ENCODE assay signal across 13 mouse cellular contexts in the genomic region with DNA sequence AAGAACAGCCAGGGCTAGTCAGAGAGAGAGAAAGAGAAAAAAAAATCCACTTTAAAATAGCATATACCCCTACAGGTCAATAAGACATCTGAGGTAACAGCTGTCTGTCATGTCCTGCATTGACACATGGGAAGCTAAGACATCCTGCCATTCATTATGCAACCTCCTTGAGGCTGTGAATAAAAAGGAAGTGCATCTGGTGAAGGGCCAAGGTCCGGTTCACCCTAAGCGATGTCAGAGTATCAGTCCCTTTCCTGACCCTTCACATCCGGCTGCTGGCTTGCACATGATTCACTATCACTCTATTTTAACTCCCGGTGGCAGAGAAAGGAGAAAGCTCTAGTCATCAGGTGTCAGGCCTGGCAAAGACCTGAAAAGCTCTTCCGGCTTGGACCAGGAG.
DNase-seq lines count a peak whose midpoint lies in the region; TF ChIP-seq lines count a peak whose summit lies in the region.
"Had no signal": no experiment of that assay in that cellular context is flagged by ENCODE, and none has a peak within 500 bp of the region (broad histone marks: within the 10 kb centered on the region; RNA-seq: fewer than 3 reads in every experiment).

No protein-coding gene starts in this region.

- H3K27me3 ChIP-seq in heart, embryonic 10.5 days (ENCODE audit: insufficient read depth, poor library complexity, severe bottlenecking): 0 out of 2 replicates have a peak, but pooled peaks cover 12% of the 10 kb centered on the region
- no peaks in the 10 kb centered on the region for H3K27me3 ChIP-seq in splenic B cell, adult 2 months (ENCODE audit: control insufficient read depth, insufficient read depth, low read length, poor library complexity, severe bottlenecking)
- H3K27me3 ChIP-seq: CH12.LX had no signal

- H3K4me3 ChIP-seq in heart, embryonic 10.5 days: no peak overlapping the region
- no peak overlapping the region for H3K4me3 ChIP-seq in lung, adult 2 months (replicated peaks; ENCODE audit: extremely low read depth, low read depth, low read length)
- H3K4me3 ChIP-seq: erythroblast, embryonic 14.5 days; left cerebral cortex, adult 2 months had no signal

- DNase-seq in heart, adult 9 months (ENCODE audit: low spot score in 2 of 2): peak; percentile 38 to 40
- DNase-seq in heart, embryonic 10.5 days (ENCODE audit: low spot score): no peak
- DNase-seq in lung, postnatal 36 days: peak; percentile 38
- DNase-seq in lung, adult 2 months: no peak
- peak; percentile 64 to 77 for DNase-seq in kidney, postnatal 25 days
- peak; percentile 10 for DNase-seq in splenic B cell, adult 2 months (ENCODE audit: low read depth, low spot score)
- no peak for DNase-seq in urinary bladder, postnatal 10 days (ENCODE audit: low spot score)
- DNase-seq: cerebellum, adult 18-20 months had no signal

- H3K9me3 ChIP-seq in heart, embryonic 10.5 days: no peaks in the 10 kb centered on the region
- H3K9me3 ChIP-seq: hindbrain, embryonic 10.5 days had no signal

- no peak overlapping the region for H3K27ac ChIP-seq in heart, embryonic 10.5 days
- H3K27ac ChIP-seq: hindbrain, embryonic 10.5 days; kidney, postnatal 0 days; left cerebral cortex, adult 2 months had no signal

- TF ChIP-seq POLR2A in lung, adult 2 months (IDR thresholded peaks at IDR 0.05; ENCODE audit: borderline replicate concordance, extremely low read depth, low read depth, low read length): no peak

- WGBS in heart, embryonic 10.5 days: 42% methylated on average over 5 of the region's 5 CpGs
- WGBS in lung, adult 2 months: 20% methylated on average over 5 of the region's 5 CpGs

- H3K36me3 ChIP-seq in heart, embryonic 10.5 days: no peaks in the 10 kb centered on the region
- H3K36me3 ChIP-seq in splenic B cell, adult 2 months (ENCODE audit: control insufficient read depth, insufficient read depth, low read length, poor library complexity, severe bottlenecking): no peaks in the 10 kb centered on the region
- H3K36me3 ChIP-seq: hindbrain, embryonic 10.5 days had no signal

- H3K4me1 ChIP-seq in heart, embryonic 10.5 days: peaks cover 62% of the 10 kb centered on the region
- H3K4me1 ChIP-seq in lung, adult 2 months (ENCODE audit: control insufficient read depth, insufficient read depth, low read length): 0 out of 2 replicates have a peak, but pooled peaks cover 2% of the 10 kb centered on the region

- no peak for TF ChIP-seq CTCF in lung, adult 2 months (IDR thresholded peaks at IDR 0.05; ENCODE audit: insufficient read depth, low read length)

Comparison
In these comparisons a context has a peak if more than half of its experiments do, and no peak if none do; other contexts are left out.
1. DNase-seq: peak in heart, adult 9 months (2 of 2), lung, postnatal 36 days (single experiment), kidney, postnatal 25 days (2 of 2) and splenic B cell, adult 2 months (single experiment); none in heart, embryonic 10.5 days (single experiment), lung, adult 2 months (single experiment) and urinary bladder, postnatal 10 days (single experiment).